Mouse (Mus musculus) adrenal gland, postnatal 25 days (tissue): Measurements from ENCODE around the gene Lin7b. TPM values are rescaled to one million over a fixed set of nuclear protein-coding genes. Genes with fewer than 3 reads are reported as not detected.
"Not testable (repeated sequence)": the region's sequence is repeated elsewhere in the genome, so short reads cannot be mapped to it uniquely, and the experiment has no call there.

ENCODE experiments used
- DNase-seq: peaks from one replicate; pipeline ENCODE4 v3.0.0; 2021; ENCODE audit warnings: mixed read lengths
- long read RNA-seq: library from polyadenylated mRNA; stranded (forward); transcript quantifications from one replicate; pipeline ENCODE4 v2.0.0, GENCODE M21; 2021
- total RNA-seq: library from RNA; stranded (reverse); gene quantifications from 2 replicates; pipeline ENCODE4 v1.2.3, GENCODE M21; 2021

The Lin7b gene
- total RNA-seq: 8.7 TPM in 1 of 2 replicates, not detected in the other
- long read RNA-seq: 0 reads

DNA sequence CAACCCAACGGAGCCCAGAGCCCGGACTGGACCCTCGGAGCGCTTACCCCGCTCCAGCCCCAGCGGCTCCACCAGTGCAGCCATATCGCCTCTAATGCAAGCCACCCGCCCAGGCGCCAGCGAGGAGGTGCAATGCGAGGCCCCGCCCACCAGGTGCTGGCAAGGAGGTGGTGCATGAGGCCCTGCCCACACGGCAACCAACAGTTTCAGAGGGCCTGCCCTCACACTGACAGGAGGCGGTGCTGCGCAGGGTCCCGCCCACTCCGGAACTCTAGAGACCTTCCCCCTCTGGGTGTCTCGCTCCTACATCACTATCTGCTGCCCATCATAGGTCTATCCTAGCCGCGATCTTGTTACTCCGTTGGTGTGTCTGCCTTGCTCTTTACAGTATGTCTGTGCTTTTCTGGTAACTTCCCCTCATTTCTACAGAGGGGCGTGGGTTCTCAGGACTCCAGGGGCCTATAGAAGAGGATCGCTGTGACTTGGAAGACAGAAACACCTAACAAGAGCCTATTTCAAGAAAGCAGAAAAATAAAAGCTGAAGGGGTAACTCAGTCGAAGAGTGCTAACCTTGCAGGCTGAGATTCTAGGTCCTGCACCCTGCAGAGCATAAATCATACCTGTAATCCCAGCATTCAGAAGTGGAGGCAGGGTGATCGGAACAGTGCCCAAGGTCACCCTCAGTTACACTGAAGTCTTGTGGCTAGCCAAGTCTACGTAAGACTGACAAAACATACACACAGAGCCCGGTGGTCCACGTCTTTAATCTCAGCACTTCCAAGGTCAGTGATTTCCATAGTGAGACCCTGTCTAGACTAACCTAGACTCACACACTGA, at the start of gene Lin7b:
Gene Lin7b, minus strand, starts transcription at position 109 of the 837 bp plus-strand sequence.
- DNase-seq: peak; percentile 91

DNA sequence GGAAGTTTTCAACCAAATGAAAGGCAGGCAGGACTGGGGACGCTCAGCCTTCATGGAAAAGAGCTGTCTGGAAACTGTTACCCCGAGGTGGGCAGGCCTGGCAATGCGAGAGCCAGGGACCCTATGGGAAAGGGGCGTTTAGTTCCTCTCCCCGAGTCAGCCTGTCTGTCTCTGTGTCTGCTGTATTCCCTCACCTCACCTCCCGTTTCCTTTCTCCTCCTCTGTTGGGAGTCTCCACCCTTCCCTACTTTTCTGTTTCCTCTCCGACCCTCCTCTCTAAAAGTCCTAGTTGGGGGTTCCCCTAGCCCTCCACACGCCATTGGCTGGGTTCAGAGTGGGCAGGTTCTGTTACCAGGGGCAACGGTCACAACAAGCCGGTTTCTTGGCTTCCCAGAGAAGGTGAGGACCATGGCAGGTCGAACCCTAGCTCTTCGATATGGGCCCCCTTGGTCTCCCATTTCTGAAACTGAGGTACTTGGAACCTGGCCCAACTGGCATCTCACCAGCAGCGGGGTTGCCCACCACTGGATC, 47.6 kb upstream of the Lin7b start:
- DNase-seq: no peak

DNA sequence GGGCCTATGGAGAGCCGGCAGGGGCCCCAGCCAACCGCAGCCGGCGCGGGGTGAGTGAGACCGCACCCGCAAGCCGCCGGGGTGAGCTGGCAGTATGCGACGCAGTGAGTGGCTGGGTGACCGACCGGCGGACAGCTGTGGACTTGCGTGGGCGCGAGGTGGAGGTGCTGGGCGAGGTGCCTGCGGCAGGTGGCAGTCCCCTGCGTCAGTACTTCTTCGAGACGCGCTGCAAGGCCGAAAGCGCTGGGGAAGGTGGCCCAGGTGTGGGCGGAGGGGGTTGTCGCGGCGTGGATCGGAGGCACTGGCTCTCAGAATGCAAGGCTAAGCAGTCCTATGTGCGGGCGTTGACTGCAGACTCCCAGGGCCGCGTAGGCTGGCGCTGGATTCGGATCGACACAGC, 45.3 kb upstream of the Lin7b start:
- no peak for DNase-seq

DNA sequence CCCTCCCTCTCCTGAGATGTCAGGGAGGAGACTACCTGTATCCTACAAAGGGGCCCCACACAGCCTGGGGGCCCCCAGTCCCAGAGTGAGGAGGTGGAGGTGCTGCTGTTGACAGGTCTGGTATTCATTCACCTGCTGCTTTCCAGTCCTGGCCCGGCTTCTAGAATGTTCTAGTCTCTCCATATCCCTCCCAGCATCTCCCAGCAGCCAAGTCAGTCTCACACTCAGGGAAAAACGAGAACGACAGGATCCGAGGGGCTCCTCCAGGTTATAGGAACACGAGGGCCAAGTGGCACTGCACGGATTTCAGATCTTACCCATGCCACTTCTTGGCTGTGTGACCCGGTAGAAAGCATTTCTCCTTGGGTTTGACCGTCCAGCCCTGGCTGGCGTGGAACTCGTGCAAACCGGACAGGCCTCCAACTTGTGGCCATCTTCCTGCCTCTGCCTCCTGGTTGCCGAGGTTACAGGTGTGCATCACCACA, 44.4 kb upstream of the Lin7b start:
- DNase-seq: no peak

DNA sequence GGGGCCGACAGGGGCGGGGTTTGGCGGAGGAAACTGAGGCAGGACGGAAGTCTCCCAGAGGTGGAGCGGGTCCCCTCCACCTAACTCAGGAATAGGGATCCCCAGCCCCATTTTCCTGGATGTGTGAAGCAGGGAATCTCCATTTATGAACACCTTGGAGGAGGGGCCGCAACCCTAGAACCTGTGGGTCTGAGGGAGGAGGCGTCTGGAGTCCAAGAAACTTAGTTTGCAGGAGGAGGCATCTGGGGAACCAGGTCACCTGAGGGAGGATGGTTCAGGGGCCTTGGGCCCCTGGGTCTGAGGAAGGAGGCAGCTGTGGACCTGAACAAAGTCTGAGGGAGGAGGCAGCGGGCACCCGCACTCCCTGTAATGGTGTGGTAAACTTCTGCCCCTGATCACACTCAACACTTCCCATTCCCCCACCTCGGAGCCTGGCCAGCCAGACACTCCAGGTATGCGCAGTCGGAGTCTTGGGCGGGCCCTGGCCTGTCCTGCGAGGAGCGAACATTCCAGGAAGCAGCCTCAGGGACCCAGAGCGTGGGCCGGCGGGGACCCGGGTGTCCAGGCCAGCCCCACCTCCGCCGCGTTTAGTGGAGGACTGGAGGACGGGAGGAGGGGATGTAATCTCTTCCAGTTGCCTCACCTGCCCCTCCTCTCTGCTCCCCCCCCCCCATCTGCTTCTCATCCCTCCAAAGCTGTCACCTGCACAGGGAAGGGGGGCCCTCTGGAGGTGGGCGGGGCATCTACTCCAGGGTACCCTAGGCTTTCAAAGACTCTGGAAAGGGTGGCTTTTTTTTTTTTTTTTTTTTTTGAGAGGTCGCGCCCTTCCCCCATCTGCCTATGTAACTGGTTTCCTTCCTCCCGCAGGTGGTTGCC, 43.7 kb upstream of the Lin7b start:
- DNase-seq: no peak

DNA sequence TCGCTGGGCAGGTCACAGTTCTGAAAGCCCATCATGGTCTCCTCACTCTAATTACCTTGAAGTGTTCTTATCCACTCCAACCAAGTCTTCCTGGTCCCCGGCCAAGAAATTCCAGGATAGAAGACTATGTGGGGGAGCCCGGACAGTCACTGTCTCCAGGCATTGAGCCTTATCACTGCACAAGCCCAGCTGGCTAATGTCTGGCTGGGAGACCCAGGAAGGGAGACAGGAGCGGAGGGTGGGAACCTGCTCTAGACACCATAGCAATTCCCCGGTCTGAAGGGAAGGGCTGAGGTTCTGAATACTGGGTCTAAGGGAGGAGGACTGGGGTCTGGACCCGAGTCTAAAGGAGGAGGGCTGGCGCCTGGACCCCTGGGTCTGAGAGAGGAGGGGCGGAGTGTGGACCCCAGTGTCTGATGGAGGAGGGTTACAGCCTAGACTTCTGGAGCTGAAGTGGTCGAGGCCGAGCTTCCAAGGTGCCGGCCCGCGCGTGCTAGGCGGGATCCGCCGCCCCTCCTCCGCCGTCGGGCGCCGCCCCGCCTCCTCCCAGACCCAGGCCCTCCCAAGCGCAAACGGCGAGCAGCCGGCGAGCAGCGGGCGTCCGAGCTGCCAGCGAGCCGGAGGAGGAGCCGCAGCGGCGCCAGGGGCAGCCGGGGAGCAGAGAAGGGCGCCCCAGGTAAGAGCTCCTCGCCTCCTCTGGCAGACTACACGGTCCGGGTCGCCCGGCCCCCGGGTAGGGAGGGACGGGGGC, 42.9 kb upstream of the Lin7b start, which contains the start of gene Ntf5:
Gene Ntf5, plus strand, starts transcription at position 583 of the 751 bp plus-strand sequence.
- DNase-seq: peak; percentile 34

DNA sequence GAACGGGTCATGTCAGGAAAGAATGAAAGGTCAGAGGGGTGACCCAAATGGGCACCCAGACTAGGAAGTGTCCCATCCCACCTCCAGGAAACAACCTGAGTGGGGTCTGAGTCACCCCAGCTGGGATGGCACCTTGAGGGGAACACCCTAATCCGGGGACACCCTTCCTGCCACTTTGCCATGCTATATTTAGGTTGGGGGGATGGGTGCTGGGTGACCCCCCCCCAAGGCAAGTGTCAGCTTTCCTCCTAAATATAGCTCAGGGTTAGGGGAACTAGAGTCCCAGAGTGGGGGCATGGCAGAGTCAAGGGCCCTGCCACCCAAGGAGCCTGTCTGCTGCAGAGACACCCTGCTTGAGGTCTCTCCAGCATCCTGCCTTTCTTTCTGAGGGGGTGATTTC, 42.0 kb upstream of the Lin7b start:
- no peak for DNase-seq

DNA sequence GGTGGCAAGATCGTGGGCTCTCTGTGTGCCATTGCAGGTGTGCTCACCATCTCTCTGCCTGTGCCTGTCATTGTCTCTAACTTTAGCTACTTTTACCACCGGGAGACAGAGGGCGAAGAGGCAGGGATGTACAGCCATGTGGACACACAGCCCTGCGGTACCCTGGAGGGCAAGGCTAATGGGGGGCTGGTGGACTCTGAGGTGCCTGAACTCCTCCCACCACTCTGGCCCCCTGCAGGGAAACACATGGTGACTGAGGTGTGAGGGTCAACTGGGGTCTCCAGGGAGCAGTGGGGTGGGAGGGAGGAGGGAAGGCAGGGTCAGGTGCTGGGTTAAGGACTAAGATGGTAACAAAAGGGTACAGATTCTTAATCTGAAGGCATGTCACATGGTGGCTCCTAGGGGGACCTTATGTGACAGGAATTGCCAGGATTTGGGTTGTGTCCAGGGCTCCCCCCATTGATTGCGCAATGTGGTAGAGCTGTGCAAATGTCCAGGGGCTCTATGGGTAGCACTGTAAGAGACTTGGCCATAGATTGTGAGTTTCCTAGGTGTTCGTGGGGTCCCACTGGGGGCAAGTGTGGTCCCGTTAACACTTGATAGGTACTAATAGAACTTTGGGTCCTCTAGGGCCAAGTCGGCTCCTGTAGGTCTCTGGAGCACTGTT, 39.2 kb upstream of the Lin7b start:
- no peak for DNase-seq

DNA sequence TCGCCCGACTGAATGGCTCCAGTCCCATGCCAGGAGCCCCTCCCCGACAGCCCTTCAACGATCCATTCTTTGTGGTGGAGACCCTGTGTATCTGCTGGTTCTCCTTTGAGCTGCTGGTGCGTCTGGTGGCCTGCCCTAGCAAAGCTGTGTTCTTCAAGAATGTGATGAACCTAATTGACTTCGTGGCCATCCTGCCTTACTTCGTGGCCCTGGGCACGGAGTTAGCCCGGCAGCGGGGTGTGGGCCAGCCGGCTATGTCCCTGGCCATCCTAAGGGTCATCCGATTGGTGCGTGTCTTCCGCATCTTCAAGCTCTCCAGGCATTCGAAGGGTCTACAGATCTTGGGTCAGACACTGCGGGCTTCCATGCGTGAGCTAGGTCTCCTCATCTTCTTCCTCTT, 38.6 kb upstream of the Lin7b start:
- no peak for DNase-seq

DNA sequence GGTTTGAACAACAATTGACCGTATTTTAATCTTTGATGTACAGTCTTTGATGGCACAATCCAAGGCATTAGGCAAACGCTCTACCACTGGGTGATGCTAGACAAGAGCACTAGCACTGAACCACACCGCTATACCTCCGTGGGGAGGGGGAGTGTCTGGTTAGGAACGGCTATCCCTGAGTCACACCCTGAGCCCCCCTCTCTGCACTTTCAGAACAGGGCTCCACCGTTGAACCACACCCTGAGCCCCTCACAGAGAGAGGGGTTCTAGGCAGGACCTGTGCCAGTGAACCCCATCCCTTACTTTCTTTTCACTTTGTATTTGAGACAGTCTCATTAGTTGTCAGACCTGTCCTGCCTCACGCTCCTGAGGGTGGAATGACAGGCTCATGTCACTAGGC, 38.0 kb upstream of the Lin7b start:
- DNase-seq: no peak

DNA sequence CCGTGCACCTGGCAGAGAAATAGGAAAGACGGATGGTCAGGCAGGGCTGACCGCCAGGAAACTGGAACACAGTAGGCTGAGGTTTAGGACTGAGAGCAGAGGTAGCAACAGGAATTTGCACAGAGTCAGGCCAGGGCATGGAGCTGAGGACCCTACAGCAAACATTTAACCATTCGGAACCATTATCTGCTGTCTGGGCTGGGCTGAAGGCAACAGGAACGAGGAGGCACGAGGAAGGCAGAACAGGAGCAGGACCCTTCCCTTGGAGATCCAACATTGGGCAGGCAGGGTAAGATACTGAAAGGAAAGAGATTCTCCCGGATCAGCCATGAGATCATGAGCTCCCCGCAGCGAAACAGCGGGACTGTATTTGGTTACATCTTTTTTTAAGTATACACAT, 37.5 kb upstream of the Lin7b start:
- no peak for DNase-seq

DNA sequence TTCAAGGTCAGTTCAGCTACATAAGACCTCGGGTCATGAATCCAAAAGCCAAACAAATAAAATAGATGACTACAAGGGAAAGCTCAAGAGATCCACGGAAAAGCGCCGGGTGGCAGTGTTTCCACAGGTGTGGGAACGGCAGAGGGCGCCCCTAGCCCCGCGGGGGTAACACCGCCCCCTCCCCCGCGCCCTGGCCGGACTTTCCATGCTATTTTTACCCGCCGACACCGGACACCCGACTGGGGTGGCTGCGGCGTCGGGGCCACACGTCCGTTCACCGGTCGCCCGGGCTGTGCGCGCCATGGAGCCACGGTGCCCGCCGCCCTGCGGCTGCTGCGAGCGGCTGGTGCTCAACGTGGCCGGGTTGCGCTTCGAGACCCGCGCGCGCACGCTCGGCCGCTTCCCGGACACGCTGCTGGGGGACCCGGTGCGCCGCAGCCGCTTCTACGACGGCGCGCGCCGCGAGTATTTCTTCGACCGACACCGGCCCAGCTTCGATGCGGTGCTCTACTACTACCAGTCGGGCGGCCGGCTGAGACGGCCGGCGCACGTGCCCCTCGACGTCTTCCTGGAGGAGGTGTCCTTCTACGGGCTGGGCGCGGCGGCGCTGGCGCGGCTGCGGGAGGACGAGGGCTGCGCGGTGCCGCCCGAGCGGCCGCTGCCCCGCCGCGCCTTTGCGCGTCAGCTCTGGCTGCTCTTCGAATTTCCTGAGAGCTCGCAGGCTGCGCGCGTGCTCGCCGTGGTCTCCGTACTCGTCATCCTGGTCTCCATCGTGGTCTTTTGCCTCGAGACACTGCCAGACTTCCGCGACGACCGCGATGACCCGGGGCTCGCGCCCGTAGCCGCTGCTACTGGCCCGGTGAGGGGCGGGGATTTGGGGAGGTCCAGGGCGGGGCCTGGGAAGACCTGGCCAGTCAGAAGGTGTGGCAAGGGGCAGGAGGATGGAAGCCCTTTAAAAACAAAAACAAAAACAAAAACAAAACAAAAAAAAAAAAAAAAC, 36.1 kb upstream of the Lin7b start:
- peak; percentile 32 for DNase-seq

DNA sequence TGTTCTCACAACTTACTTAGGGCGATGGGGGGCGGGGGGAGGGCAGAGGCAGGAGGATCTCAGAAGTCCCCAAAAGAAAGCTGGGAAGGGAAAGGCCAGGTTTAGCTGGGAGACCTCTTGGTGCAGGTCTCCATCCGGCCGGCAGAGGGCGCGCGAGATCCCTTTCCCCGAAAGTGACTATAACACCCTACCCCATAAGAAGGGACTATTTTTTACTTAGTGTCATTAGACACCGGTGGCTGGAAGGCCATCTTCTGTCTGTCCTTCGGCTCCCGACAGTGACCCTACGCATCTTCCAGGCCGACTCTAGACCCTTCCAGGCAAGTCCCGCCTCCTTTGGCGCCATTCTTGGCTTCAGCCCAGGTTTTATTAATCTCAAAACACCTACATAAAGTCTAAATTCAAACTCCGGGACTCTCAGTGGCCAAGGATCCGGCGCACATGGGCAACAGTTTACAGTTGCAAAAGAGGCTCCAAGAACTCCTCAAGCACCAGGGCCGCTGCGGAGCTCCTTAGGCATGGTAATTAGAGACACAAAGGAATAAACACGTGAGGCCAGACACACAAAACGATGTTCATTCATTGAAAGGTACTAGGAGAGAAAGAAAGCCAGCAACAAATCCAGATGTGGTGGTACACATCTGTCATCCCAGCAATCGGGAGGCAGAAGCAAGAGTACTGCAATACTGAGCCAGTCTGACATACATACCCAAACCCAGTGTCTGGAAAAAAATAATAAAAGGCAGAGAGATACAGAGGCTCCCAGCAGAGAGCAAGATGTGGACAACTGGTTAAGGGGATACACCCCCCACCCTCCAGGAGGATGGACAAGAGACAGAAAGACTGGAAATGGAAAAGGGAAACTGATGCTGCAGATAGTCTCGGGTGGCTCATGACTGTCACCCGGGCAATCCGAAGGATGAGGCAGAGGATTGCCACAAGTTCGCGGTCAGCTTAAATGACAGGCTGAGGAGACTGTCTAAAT, 35.0 kb upstream of the Lin7b start, which contains the start of gene Kcna7:
Gene Kcna7, plus strand, starts transcription at position 563 of the 985 bp plus-strand sequence.
- DNase-seq: peak; percentile 81

DNA sequence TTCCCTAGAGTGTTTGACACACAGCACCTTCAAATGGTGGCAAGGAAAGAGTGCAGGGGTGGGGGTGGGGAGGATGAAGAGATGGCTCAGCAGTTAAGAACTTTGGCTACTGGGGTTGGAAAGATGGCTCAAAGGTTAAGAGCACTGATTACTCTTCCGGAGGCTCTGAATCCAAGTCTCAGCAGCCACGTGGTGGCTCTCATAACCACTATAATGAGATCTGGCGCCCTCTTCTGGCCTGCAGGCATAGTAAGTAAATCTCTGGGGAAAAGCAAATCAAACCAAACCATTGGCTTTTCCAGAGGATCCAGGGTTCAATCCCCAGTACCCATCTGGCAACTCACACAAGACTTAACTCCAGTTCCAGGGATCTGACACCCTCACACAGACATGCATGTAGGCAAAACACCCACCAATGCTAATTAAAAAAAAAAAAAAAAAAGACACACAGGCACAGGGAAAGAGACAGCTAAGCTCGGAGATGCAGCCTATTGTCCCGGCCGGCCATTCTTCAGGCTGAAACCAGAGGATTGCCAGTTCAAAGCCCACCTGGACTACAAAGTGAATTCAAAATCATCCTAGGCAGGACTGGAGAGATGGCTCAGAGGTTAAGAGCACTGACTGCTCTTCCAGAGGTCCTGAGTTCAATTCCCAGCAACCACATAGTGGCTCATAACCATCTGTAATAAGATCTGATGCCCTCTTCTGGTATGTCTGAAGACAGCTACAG, 33.3 kb upstream of the Lin7b start:
- DNase-seq: peak; percentile 70

DNA sequence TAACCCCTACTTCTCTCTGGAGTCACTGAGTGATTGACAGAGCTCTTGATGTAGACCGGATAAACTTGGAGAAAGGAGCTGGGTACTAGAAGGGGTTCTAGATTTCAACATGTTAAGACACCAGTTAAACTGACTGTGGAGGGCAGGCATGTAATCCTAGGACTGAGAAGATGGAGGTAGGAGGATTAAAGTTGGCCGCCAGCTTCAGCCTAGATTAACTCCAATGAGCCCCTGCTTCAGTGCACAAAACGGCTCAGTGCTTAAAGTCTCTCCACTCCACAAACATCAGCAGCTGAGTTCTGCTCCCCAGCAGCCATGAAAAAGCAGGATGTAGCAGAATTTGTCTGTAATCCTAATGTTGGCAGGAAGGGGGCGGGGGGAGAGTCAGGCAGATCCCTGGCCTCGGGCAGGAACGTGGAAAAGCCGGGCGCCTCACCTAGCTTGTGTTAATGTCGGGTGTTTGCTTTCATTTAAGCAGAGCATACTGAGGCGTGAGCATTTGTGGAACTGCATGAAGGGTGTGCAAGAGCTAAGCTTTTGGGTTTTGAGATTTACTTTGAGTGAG, 31.2 kb upstream of the Lin7b start:
- DNase-seq: no peak

DNA sequence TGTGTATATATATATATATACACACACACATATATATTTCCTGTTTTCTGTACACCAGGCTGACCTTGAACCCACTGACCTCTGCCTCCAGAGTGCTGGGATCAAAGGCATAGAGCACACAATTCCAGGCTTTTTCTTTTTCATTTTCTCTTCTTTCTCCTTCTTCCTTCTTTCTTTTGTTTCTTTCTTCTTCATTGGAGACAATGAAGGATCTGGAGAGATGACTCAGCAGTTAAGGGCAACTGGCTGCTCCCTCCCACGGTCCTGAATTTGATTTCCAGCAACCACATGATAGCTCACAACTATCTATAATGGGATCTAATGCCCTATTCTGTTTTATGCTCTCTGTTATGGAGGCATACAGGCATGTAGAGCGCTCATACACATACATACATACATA, 26.4 kb upstream of the Lin7b start:
- no peak for DNase-seq

DNA sequence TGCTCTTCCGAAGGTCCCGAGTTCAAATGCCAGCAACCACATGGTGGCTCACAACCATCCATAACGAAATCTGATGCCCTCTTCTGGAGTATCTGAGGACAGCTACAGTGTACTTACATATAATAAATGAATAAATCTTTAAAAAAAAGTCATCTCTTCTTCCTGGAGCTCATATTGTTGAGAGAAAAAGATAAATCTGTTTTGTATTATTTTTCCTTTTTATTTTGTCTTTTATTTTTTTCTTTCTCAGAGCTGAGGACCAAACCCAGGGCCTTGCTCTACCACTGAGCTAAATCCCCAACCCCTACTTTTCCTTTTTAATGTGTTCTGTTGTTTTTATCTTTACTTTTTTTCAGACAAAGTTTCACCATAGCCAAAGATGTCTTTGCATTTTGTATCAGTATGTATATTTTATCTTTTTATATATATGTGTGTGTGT, 26.0 kb upstream of the Lin7b start:
- DNase-seq: not testable (repeated sequence)
